Mouse (Mus musculus) liver, embryonic 14.5 days (tissue): ENCODE results near the gene Ptbp3. TPM values are rescaled to one million over a fixed set of nuclear protein-coding genes. Genes with fewer than 3 reads are reported as not detected.

Source experiments
- ATAC-seq: fragments of 200-750 bp; cut with Nextera tagmentation; 2 replicates; pipeline ENCODE4 v1.8.0; 2017; ENCODE audit warnings: moderate number of reproducible peaks, mild to moderate bottlenecking, moderate library complexity; ENCODE audit not compliant: insufficient read depth
- DNase-seq, 3 experiments: peaks; one replicate each; pipeline ENCODE4 v3.0.0-alpha.2; 2012 to 2013; ENCODE audit warnings: low read depth in 3 of 3, low spot score in 3 of 3
- H3K27ac ChIP-seq: fragments of 300-500 bp; sonication (generic); 2 replicates; pipeline ENCODE4 v1.5.1; 2014; ENCODE audit warnings: moderate library complexity, mild to moderate bottlenecking, control low read depth, inconsistent platforms
- H3K27me3 ChIP-seq: fragments of 300-500 bp; sonication (generic); 2 replicates; pipeline ENCODE4 v1.6.1; 2014; ENCODE audit warnings: mild to moderate bottlenecking, low read length, moderate library complexity; ENCODE audit not compliant: control insufficient read depth, insufficient read depth
- H3K36me3 ChIP-seq: fragments of 300-500 bp; sonication (generic); replicated peaks from 2 replicates; pipeline ENCODE4 v1.6.1; 2014; ENCODE audit warnings: low read depth; ENCODE audit not compliant: control insufficient read depth, insufficient read depth
- H3K4me1 ChIP-seq, 2 experiments: fragments of 200-500 bp in 1 of 2; fragments of 300-500 bp in 1 of 2; sonication (generic) in 1 of 2; replicated peaks; 2 replicates each; pipeline ENCODE4 v1.6.1; 2012 to 2014; ENCODE audit warnings: antibody characterized with exemption in 1 of 2, inconsistent platforms in 1 of 2, low read length in 1 of 2; ENCODE audit not compliant: control insufficient read depth in 2 of 2, insufficient read depth in 2 of 2
- H3K4me2 ChIP-seq: fragments of 300-500 bp; sonication (generic); 2 replicates; pipeline ENCODE4 v1.6.1; 2014; ENCODE audit warnings: low read depth, mild to moderate bottlenecking, control low read depth, moderate library complexity
- H3K4me3 ChIP-seq, 2 experiments: fragments of 200-500 bp in 1 of 2; fragments of 300-500 bp in 1 of 2; sonication (generic) in 1 of 2; 2 replicates each; pipeline ENCODE4 v1.5.1; 2012 to 2014; ENCODE audit warnings: low read depth in 2 of 2, low read length in 2 of 2, mild to moderate bottlenecking in 2 of 2, control low read depth in 1 of 2, inconsistent platforms in 1 of 2, moderate library complexity in 1 of 2; ENCODE audit not compliant: insufficient read depth in 1 of 2
- H3K9ac ChIP-seq: fragments of 300-500 bp; sonication (generic); replicated peaks from 2 replicates; pipeline ENCODE4 v1.6.1; 2014; ENCODE audit warnings: mild to moderate bottlenecking, control low read depth, moderate library complexity
- H3K9me3 ChIP-seq: fragments of 300-500 bp; sonication (generic); 2 replicates; pipeline ENCODE4 v1.6.1; 2016; ENCODE audit warnings: low read length, mixed read lengths; ENCODE audit not compliant: control insufficient read depth
- CTCF ChIP-seq: IDR thresholded peaks from 2 replicates; pipeline ENCODE4 v1.5.1; 2016; ENCODE audit warnings: antibody characterized with exemption, low read depth, control low read depth
- EP300 ChIP-seq: IDR thresholded peaks from 2 replicates; pipeline ENCODE4 v1.6.1; 2016; ENCODE audit warnings: antibody characterized with exemption, low read depth
- WGBS: fragments of 180-500 bp; shearing (Covaris S2); extraction: QIAGEN DNeasy Blood & Tissue Kit; methylation state at CpG from one replicate; pipeline ENCODE4 v1.1.7; 2014; ENCODE audit not compliant: insufficient replicate concordance; 5-methylcytosine and 5-hydroxymethylcytosine counted together
- polyA plus RNA-seq, 2 experiments: library from polyadenylated mRNA; depleted of rRNA in 1 of 2; stranded (reverse) in 1 of 2; unstranded in 1 of 2; fragments of >200 nt; fragmentation: Nextera tagmentation in 1 of 2; extraction: Ambion mirVana in 1 of 2; gene quantifications; 2 replicates each; pipeline versions ENCODE4 v1.2.1 to v1.2.3; 2012 to 2014

Gene Ptbp3
- polyA plus RNA-seq, 2 experiments, result 26.6 to 64.7 TPM

DNA sequence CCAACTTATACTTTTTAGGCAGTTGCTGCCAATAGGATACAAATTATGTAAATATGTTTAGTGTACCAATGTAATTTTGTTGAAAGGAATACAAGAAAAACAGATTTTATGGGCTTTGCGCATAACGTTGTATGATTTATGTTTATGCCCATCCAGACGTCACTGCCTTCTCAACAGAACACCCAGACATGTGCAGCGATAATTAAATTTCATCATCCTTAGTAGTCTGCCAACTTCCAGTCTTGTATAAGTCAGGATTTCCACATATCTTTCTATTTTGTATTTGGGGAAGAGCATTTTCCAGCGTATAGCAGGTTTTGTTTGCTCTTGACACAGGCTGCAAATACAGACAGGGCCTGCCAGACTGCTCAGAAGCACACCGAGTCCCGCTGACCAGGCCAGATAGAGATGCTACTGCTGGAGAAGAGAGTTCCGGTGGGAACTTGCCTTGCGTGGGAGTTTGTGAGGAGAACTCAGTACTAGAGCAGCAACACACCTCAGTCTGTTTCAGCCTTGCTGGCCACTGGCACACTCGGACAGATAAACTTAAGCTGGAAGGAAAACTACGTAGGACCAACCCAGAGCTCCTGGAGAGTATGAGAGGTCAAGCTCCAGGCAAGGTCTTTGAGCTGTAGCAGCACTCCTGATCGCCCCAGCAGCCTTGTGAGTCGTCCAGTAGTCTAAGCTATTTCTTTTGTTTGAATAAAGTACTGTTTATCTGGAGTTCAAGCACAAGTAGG lies 89.8 kb downstream of the Ptbp3 start:
- ATAC-seq (no peak), DNase-seq (no peak)
- H3K27me3 ChIP-seq, result no peaks in the 10 kb centered on the region
- TF ChIP-seq EP300 (no peak), CTCF (no peak)
- 78% methylated on average over 13 of the region's 13 CpGs for WGBS
- no peak overlapping the region for H3K27ac ChIP-seq
- H3K4me1 ChIP-seq, result peaks cover 2 to 14% of the 10 kb centered on the region in 2 experiments; a peak in 2 of 4 replicates
- H3K36me3 ChIP-seq, result no peaks in the 10 kb centered on the region
- H3K9me3 ChIP-seq, result no peaks in the 10 kb centered on the region
- no peak overlapping the region for H3K4me2 ChIP-seq
- no peak overlapping the region for H3K4me3 ChIP-seq
- no peak overlapping the region for H3K9ac ChIP-seq

DNA sequence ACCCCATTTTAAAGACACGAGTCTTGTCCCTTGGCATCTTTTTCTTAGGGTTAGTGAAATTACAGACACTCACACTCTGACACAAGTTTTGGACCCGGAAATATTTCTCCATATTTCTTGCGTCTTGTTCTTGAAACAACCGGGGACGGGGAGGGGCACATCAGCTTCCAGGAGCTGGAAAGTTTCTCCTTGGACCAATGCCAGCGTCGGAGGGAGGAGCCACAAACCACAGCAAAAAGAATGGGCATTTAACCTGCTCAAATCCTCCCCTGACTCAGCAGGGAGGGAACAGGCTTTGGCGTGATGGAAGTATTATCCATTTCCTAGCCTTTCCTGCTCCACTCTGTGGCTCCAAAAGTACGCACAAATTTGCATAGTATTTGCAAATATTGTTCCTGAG lies 91.2 kb downstream of the Ptbp3 start:
- no peak for DNase-seq
- H3K9me3 ChIP-seq, result no peaks in the 10 kb centered on the region
- no peak overlapping the region for H3K27ac ChIP-seq
- no peak overlapping the region for H3K4me3 ChIP-seq
- no peaks in the 10 kb centered on the region for H3K36me3 ChIP-seq
- H3K4me2 ChIP-seq, result no peak overlapping the region
- no peak overlapping the region for H3K9ac ChIP-seq
- TF ChIP-seq EP300 (no peak), CTCF (no peak)
- H3K4me1 ChIP-seq, result peaks cover 2 to 14% of the 10 kb centered on the region in 2 experiments; a peak in 2 of 4 replicates
- ATAC-seq, result no peak
- WGBS, result 46% methylated on average over 9 of the region's 9 CpGs
- no peaks in the 10 kb centered on the region for H3K27me3 ChIP-seq

DNA sequence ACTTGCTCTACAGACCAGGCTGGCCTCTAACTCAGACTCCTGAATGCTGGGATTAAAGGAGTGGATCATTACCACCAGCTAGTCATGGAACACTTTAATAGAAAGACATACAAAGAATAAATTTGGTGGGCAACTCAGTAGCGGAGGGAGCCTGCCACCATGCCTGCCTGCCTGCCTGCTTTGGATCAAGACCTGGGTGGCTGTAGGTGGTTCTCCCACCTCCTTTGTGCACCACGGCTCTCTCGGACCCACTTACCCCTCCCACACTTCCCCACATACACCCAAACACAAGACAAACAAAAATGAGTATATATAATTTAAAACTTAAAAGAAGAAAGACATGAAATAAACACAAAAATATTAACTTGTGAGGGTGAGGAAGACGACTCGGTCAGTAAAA lies 92.1 kb downstream of the Ptbp3 start:
- H3K9ac ChIP-seq, result no peak overlapping the region
- DNase-seq (no peak), ATAC-seq (no peak)
- H3K9me3 ChIP-seq, result no peaks in the 10 kb centered on the region
- H3K4me2 ChIP-seq, result no peak overlapping the region
- 78% methylated on average over 5 of the region's 5 CpGs for WGBS
- no peaks in the 10 kb centered on the region for H3K36me3 ChIP-seq
- peaks cover 0 to 20% of the 10 kb centered on the region in 2 experiments; a peak in 3 of 4 replicates for H3K4me1 ChIP-seq
- H3K27ac ChIP-seq, result no peak overlapping the region
- no peak for TF ChIP-seq EP300
- no peak overlapping the region for H3K4me3 ChIP-seq
- H3K27me3 ChIP-seq, result no peaks in the 10 kb centered on the region

DNA sequence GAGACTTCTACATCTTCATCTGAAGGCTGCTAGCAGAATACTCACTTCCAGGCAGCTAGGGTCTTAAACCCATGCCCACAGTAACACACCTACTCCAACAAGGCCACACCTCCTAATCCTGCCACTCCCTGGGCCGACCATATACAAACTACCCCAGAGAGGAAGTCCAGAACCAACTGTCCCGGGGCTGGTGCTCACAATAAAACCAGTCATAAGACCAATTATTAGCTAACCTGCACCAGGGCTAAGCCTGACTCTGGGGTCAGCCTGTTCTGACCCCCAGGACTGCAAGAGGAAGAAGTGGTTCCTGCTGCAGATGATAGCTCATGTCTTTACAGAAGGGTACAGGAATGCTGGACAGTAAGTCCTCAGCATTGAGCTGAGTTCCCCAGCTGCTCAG lies 93.7 kb downstream of the Ptbp3 start:
- H3K27me3 ChIP-seq, result no peaks in the 10 kb centered on the region
- WGBS, result 25% methylated on average over 2 of the region's 2 CpGs
- no peaks in the 10 kb centered on the region for H3K36me3 ChIP-seq
- ATAC-seq, result peak; percentile 18; the same call in 1 of the 2 replicates
- DNase-seq, result no peak
- TF ChIP-seq CTCF, result no peak
- TF ChIP-seq EP300, result no peak
- no peak overlapping the region for H3K4me3 ChIP-seq
- H3K4me2 ChIP-seq, result no peak overlapping the region
- no peak overlapping the region for H3K9ac ChIP-seq
- H3K4me1 ChIP-seq, result peaks cover 0 to 12% of the 10 kb centered on the region in 2 experiments; a peak in 2 of 4 replicates
- H3K27ac ChIP-seq, result no peak overlapping the region
- H3K9me3 ChIP-seq, result no peaks in the 10 kb centered on the region

DNA sequence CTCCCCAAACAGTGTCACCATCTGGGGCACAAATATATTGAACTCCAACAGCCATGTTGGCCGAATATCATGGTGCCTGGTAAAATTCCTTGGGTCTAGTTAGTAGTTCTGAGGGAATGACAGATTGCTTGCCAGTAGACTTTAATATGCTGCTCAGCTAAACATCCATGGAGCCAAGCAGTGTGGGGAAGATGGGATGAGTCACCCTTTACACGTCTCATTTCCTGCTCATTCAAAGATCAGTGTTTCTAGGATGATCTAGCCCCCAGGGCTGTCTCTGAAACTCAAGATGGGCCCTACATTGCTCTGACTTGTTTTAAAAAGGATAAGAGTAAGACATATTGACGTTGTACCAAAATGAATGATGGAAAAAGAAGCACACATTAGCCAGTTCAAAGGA lies 95.1 kb downstream of the Ptbp3 start:
- WGBS, result 53% methylated on average over 3 of the region's 3 CpGs

More for the DNA sequence above, 95.1 kb downstream of the Ptbp3 start:
- TF ChIP-seq CTCF, result no peak
- no peak for TF ChIP-seq EP300
- Histone ChIP-seq H3K36me3 (no peaks in the 10 kb centered on the region), H3K4me1 (peaks cover 0 to 11% of the 10 kb centered on the region in 2 experiments; a peak in 2 of 4 replicates), H3K9me3 (no peaks in the 10 kb centered on the region), H3K9ac (no peak overlapping the region), H3K4me3 (no peak overlapping the region), H3K27ac (no peak overlapping the region), H3K27me3 (no peaks in the 10 kb centered on the region), H3K4me2 (no peak overlapping the region)
- ATAC-seq (no peak), DNase-seq (no peak)
